Mouse (Mus musculus) midbrain, embryonic 10.5 days (tissue): ENCODE results near the gene Cpsf7. TPM values are rescaled to one million over a fixed set of nuclear protein-coding genes. Genes with fewer than 3 reads are reported as not detected.

ENCODE experiments used
- DNase-seq: peaks from one replicate; pipeline ENCODE4 v3.0.0-alpha.2; 2017; ENCODE audit warnings: low spot score
- H3K27ac ChIP-seq: fragments of 300-500 bp; sonication (generic); replicated peaks from 2 replicates; pipeline ENCODE4 v1.5.1; 2016; ENCODE audit warnings: mild to moderate bottlenecking
- H3K27me3 ChIP-seq: fragments of 300-500 bp; sonication (generic); 2 replicates; pipeline ENCODE4 v1.6.1; 2016; ENCODE audit warnings: low read depth, mild to moderate bottlenecking; ENCODE audit not compliant: poor library complexity, severe bottlenecking
- H3K36me3 ChIP-seq: fragments of 300-500 bp; sonication (generic); 2 replicates; pipeline ENCODE4 v1.6.1; 2016; ENCODE audit warnings: mild to moderate bottlenecking, moderate library complexity
- H3K4me1 ChIP-seq: fragments of 300-500 bp; sonication (generic); 2 replicates; pipeline ENCODE4 v1.6.1; 2016
- H3K4me3 ChIP-seq: fragments of 300-500 bp; sonication (generic); 2 replicates; pipeline ENCODE4 v1.5.1; 2016; ENCODE audit warnings: mild to moderate bottlenecking, moderate library complexity
- H3K9me3 ChIP-seq: fragments of 300-500 bp; sonication (generic); replicated peaks from 2 replicates; pipeline ENCODE4 v1.6.1; 2016; ENCODE audit warnings: mild to moderate bottlenecking
- WGBS: fragments of 180-500 bp; shearing (Covaris S2); methylation state at CpG from one replicate; pipeline ENCODE4 v1.1.7; 2016; 5-methylcytosine and 5-hydroxymethylcytosine counted together
- polyA plus RNA-seq: library from polyadenylated mRNA; unstranded; fragments of >200 nt; fragmentation: Nextera tagmentation; extraction: Ambion mirVana; gene quantifications from 2 replicates; pipeline ENCODE4 v1.2.1, GENCODE M21; 2016

Cpsf7 gene
- polyA plus RNA-seq, 1 experiment from 2014 or later: 57.9 TPM

- DNase-seq: no peak
- Histone ChIP-seq H3K36me3 (peaks cover 69% of the 10 kb centered on the region), H3K4me1 (peaks cover 8% of the 10 kb centered on the region; the same call in 1 of the 2 replicates), H3K27ac (no peak overlapping the region), H3K27me3 (no peaks in the 10 kb centered on the region), H3K4me3 (no peak overlapping the region), H3K9me3 (no peaks in the 10 kb centered on the region)
- WGBS: 91% methylated on average over 6 of the region's 6 CpGs
Observed at GRCm38 (mm10) chr19:10591659-10592377, 66.8 kb downstream of the Cpsf7 start.

Other genes starting within 250 kb of the Cpsf7 start
- 1.8 and 2.7 TPM in 2 replicates for gene Dagla, start 220.4 kb upstream of the Cpsf7 start, polyA plus RNA-seq
- 1.6 and 2.2 TPM in 2 replicates for gene Syt7, start 136.2 kb upstream of the Cpsf7 start, polyA plus RNA-seq
- gene Lrrc10b, start 67.8 kb upstream of the Cpsf7 start, polyA plus RNA-seq: 0.70 and 1.4 TPM in 2 replicates
- gene Ppp1r32, start 42.3 kb upstream of the Cpsf7 start, polyA plus RNA-seq: 0.39 and 0.47 TPM in 2 replicates
- gene Sdhaf2, start 876 bp downstream of the Cpsf7 start, polyA plus RNA-seq: 62.1 and 66.9 TPM in 2 replicates
- 66.9 and 67.6 TPM in 2 replicates for gene Tmem216, start 31.0 kb downstream of the Cpsf7 start, polyA plus RNA-seq
- 15.2 and 15.3 TPM in 2 replicates for gene Cyb561a3, start 51.9 kb downstream of the Cpsf7 start, polyA plus RNA-seq
- 67.4 and 68.5 TPM in 2 replicates for gene Tmem138, start 52.1 kb downstream of the Cpsf7 start, polyA plus RNA-seq
- 463 and 501 TPM in 2 replicates for gene Ddb1, start 80.1 kb downstream of the Cpsf7 start, polyA plus RNA-seq
- gene Tkfc, start 80.4 kb downstream of the Cpsf7 start, polyA plus RNA-seq: 24.0 and 25.7 TPM in 2 replicates
- gene Vwce, start 108.9 kb downstream of the Cpsf7 start, polyA plus RNA-seq: 0.65 and 0.95 TPM in 2 replicates
- gene Pga5, start 152.8 kb downstream of the Cpsf7 start, polyA plus RNA-seq: not detected in 2 replicates
- gene Vps37c, start 163.5 kb downstream of the Cpsf7 start, polyA plus RNA-seq: 33.8 and 36.0 TPM in 2 replicates
- not detected in 2 replicates for gene Cd5, start 213.7 kb downstream of the Cpsf7 start, polyA plus RNA-seq